Mouse (Mus musculus) heart, embryonic 14.5 days (tissue): ENCODE results near the gene 1500009L16Rik. TPM values are rescaled to one million over a fixed set of nuclear protein-coding genes. Genes with fewer than 3 reads are reported as not detected.

Source experiments
- ATAC-seq: fragments of 200-750 bp; cut with Nextera tagmentation; 2 replicates; pipeline ENCODE4 v1.8.0; 2017; ENCODE audit warnings: low read depth, moderate TSS enrichment; ENCODE audit not compliant: insufficient number of reproducible peaks, insufficient read depth, low FRiP score
- H3K27ac ChIP-seq, 2 experiments: fragments of 200-500 bp in 1 of 2; fragments of 300-500 bp in 1 of 2; sonication (generic) in 1 of 2; replicated peaks in 1 of 2; 2 replicates each; pipeline ENCODE4 v1.5.1; 2012 to 2014; ENCODE audit warnings: low read depth in 2 of 2, low read length in 2 of 2, control low read depth in 1 of 2, mild to moderate bottlenecking in 1 of 2, mixed read lengths in 1 of 2; ENCODE audit not compliant: control insufficient read depth in 1 of 2, insufficient read depth in 1 of 2
- H3K27me3 ChIP-seq: fragments of 300-500 bp; sonication (generic); 2 replicates; pipeline ENCODE4 v1.6.1; 2014; ENCODE audit warnings: mild to moderate bottlenecking, low read length, control low read depth; ENCODE audit not compliant: control insufficient read depth, insufficient read depth
- H3K36me3 ChIP-seq: fragments of 300-500 bp; sonication (generic); 2 replicates; pipeline ENCODE4 v1.6.1; 2014; ENCODE audit warnings: mild to moderate bottlenecking, control low read depth, low read length, mixed read lengths; ENCODE audit not compliant: control insufficient read depth, insufficient read depth
- H3K4me1 ChIP-seq, 2 experiments: fragments of 200-500 bp in 1 of 2; fragments of 300-500 bp in 1 of 2; sonication (generic) in 1 of 2; 2 replicates each; pipeline ENCODE4 v1.6.1; 2012 to 2014; ENCODE audit warnings: low read length in 2 of 2, control low read depth in 1 of 2, mixed read lengths in 1 of 2; ENCODE audit not compliant: control insufficient read depth in 2 of 2, insufficient read depth in 2 of 2
- H3K4me2 ChIP-seq: fragments of 300-500 bp; sonication (generic); 2 replicates; pipeline ENCODE4 v1.6.1; 2014; ENCODE audit warnings: mild to moderate bottlenecking, low read length
- H3K4me3 ChIP-seq, 2 experiments: fragments of 200-500 bp in 1 of 2; fragments of 300-500 bp in 1 of 2; sonication (generic) in 1 of 2; 2 replicates each; pipeline ENCODE4 v1.5.1; 2012 to 2014; ENCODE audit warnings: low read length in 2 of 2, mild to moderate bottlenecking in 2 of 2, control low read depth in 1 of 2, low read depth in 1 of 2, moderate library complexity in 1 of 2; ENCODE audit not compliant: control insufficient read depth in 1 of 2, insufficient read depth in 1 of 2
- H3K9ac ChIP-seq: fragments of 300-500 bp; sonication (generic); 2 replicates; pipeline ENCODE4 v1.6.1; 2014; ENCODE audit warnings: mild to moderate bottlenecking, low read length
- H3K9me3 ChIP-seq: fragments of 300-500 bp; sonication (generic); 2 replicates; pipeline ENCODE4 v1.6.1; 2016; ENCODE audit warnings: low read length, control low read depth; ENCODE audit not compliant: control insufficient read depth
- WGBS: fragments of 180-500 bp; shearing (Covaris S2); extraction: QIAGEN DNeasy Blood & Tissue Kit; methylation state at CpG from one replicate; pipeline ENCODE4 v1.1.7; 2014; 5-methylcytosine and 5-hydroxymethylcytosine counted together
- polyA plus RNA-seq: library from polyadenylated mRNA; unstranded; fragments of >200 nt; fragmentation: Nextera tagmentation; extraction: Ambion mirVana; gene quantifications from 2 replicates; pipeline ENCODE4 v1.2.1, GENCODE M21; 2014

Gene 1500009L16Rik
- polyA plus RNA-seq, 1 experiment from 2014 or later: 20.3 TPM

DNA sequence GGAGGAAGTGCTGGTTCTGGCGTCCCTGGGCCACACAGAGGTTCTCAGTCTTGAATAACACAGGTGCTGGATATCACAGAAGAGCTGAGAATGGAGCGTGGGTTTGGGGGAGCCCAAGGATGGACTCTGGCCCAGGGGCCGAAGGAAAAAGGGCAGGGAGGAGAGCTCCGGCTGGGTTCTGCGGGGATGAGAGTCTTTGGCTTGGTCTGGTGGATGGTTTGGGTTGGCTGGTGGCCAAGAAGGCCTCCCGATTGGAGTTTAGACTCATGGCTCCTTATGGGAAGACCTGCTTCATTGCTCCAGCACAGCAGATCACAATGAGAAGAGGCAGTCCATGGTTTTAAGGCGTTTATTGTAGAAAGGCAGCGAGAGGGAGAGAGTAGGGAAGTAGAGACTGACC is 84.6 kb downstream of the 1500009L16Rik start:
- Histone ChIP-seq H3K9me3 (no peaks in the 10 kb centered on the region), H3K4me3 (no peak overlapping the region), H3K4me2 (no peak overlapping the region), H3K27ac (no peak overlapping the region), H3K36me3 (no peaks in the 10 kb centered on the region), H3K27me3 (no peaks in the 10 kb centered on the region), H3K9ac (no peak overlapping the region), H3K4me1 (peaks cover 23 to 24% of the 10 kb centered on the region in 2 experiments)
- no peak for ATAC-seq
- 54% methylated on average over 8 of the region's 8 CpGs for WGBS

Other genes starting within 250 kb of the 1500009L16Rik start
- gene Aldh1l2, start 188.7 kb upstream of the 1500009L16Rik start, polyA plus RNA-seq: 14.3 and 16.8 TPM in 2 replicates
- 26.0 and 33.5 TPM in 2 replicates for gene Washc4, start 179.1 kb upstream of the 1500009L16Rik start, polyA plus RNA-seq
- 33.0 and 34.9 TPM in 2 replicates for gene Appl2, start 74.1 kb upstream of the 1500009L16Rik start, polyA plus RNA-seq